Mouse (Mus musculus) MEL (cell line): ENCODE measurements at regions not wholly inside any gene's neighbourhood (a gene's known extent, or its start where the extent isn't known, plus 50 kb on each side); places are given as distances from the start of the nearest gene placed in this dataset.

ENCODE experiments used
- EP300 ChIP-seq, 2 experiments: IDR thresholded peaks; 2 replicates each; pipeline ENCODE4 v1.6.1; 2011; ENCODE audit warnings: improper control_type of control experiment in 2 of 2, low read length in 2 of 2, low read depth in 1 of 2, mild to moderate bottlenecking in 1 of 2
- GABPA ChIP-seq: IDR thresholded peaks from 2 replicates; pipeline ENCODE4 v1.6.1; 2012; ENCODE audit warnings: low read depth, mild to moderate bottlenecking, inconsistent platforms, low read length, improper control_type of control experiment, moderate library complexity
- KAT2A ChIP-seq: conservative IDR thresholded peaks from 2 replicates; pipeline ENCODE4 v1.6.1; 2012; ENCODE audit warnings: low read depth, low read length, improper control_type of control experiment, inconsistent platforms
- RAD21 ChIP-seq: IDR thresholded peaks from 2 replicates; pipeline ENCODE4 v1.6.1; 2011; ENCODE audit warnings: mild to moderate bottlenecking, low read depth, low read length, improper control_type of control experiment
- ZC3H11A ChIP-seq: IDR thresholded peaks from 2 replicates; pipeline ENCODE4 v1.6.1; 2012; ENCODE audit warnings: low read depth, mild to moderate bottlenecking, inconsistent platforms, low read length, improper control_type of control experiment

- TF ChIP-seq EP300 (IDR thresholded peaks at IDR 0.05; ENCODE audit: low read depth in 1 of 2, low read length in 2 of 2) (no peak), ZC3H11A (no peak), KAT2A (no peak), GABPA (no peak), RAD21 (no peak)
These were observed 326.5 kb upstream of the Ubash3b start for GRCm38 (mm10) chr9:41488046-41488445.
